Mouse (Mus musculus) gastrocnemius, postnatal 25 days (tissue): ENCODE measurements around the gene Ubl5. TPM values are rescaled to one million over a fixed set of nuclear protein-coding genes. Genes with fewer than 3 reads are reported as not detected.
"Not testable (repeated sequence)": the region's sequence is repeated elsewhere in the genome, so short reads cannot be mapped to it uniquely, and the experiment has no call there.

Experiments
- DNase-seq: peaks from one replicate; pipeline ENCODE4 v3.0.0; 2022
- long read RNA-seq, 2 experiments: library from polyadenylated mRNA; stranded (forward); transcript quantifications; one replicate each; pipeline ENCODE4 v2.0.0; 2021
- total RNA-seq, 2 experiments: library from RNA; stranded (reverse); gene quantifications; 1 replicate in 1 of 2; 2 replicates in 1 of 2; pipeline ENCODE4 v1.2.3; 2021

The Ubl5 gene
- total RNA-seq, result 100 to 1,000 TPM; 168 to 183 TPM
- long read RNA-seq, experiment 1, transcript Ubl5-211 (5 exons, 505 nt), result minor isoform, 5 of 295 reads
- long read RNA-seq, experiment 1, transcript Ubl5-201 (5 exons, 2,114 nt), result major isoform, 271 of 295 reads
- long read RNA-seq, experiment 1, partial matches to known transcripts, result 5 of 295 reads
- long read RNA-seq, experiment 1, other reads (novel, unspliced or antisense), result 7 of 295 reads
- long read RNA-seq, experiment 2, transcript Ubl5-201 (5 exons, 2,114 nt), result major isoform, 197 of 212 reads
- long read RNA-seq, experiment 2, partial matches to known transcripts, result 4 of 212 reads
- long read RNA-seq, experiment 2, other reads (novel, unspliced or antisense), result 5 of 212 reads

DNA sequence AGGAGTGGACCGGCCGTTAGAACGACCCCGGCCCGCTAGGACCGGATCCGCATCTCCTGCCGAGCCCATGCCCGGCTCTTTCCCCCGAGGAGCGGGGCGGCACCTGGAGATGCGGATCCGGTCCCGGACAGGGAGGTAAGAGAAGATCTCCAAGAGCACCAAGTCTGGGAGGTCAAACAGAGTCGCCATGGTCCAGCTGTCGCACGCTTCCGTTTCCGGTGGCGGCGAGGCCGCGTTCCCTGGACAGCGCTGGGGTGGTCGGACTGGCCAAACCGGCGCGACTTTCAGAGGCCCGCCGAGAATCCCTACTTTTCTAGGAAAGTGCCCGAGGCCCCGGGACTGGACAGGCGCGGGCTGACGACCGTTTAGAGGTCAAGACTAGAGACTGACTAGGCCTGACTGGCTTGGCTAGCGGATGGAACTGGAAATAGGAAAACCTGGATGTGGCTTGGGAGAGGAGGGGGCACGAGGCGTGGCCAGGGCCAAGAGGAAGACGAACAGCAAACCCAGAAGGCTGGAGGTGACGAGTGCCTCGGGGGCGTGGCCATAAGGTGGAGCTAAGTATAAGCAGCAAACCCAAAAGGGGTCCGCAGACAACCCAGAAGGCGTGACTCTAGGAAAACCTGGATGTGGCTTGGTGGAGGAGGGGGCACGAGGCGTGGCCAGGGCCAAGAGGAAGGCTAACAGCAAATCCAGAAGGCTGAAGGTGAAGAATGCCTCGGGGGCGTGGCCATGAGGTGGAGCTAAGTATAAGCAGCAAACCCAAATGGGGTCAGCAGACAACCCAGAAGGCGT lies at the start of gene Ubl5:
Ubl5 (plus strand) TSS at position 778 of the 795 bp plus-strand sequence.
- peak; percentile 78 for DNase-seq

DNA sequence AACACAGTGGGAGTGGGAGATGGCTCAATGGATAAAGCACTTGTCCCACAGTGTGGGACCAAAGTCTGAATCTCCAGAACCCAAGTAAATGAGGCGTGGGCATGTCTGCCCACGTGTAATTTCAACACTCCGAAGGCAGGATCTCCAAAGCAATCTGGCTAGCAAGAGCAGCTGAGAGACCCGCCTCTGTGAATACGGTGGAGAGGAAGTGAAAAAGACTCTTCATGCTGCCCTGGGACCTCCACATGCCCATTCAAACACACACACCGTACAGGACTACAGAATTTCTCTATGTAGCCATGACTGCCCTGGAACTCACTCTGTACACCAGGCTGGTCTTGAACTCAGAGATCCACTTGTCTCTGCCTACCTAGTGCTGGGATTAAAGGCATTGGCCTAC lies 41.4 kb upstream of the Ubl5 start:
- no peak for DNase-seq

DNA sequence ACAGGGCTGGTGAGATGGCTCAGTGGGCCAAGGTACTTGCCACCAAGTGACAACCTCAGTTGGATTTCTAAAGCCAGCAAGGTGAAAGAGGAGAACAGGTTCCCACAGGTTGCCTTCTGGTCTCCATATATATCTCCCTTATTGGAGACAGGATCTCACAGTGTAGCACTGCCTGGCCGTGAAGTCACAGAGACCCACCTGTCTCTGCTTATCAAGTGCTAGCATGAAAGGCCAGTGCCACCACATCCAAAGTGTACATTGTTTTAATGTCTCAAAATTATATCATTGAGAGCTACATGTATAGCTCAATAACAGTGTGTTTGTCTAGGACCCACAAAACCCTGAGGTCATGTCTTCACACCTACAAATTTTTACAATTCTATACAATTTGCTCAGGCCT lies 36.4 kb upstream of the Ubl5 start:
- DNase-seq, result no peak

DNA sequence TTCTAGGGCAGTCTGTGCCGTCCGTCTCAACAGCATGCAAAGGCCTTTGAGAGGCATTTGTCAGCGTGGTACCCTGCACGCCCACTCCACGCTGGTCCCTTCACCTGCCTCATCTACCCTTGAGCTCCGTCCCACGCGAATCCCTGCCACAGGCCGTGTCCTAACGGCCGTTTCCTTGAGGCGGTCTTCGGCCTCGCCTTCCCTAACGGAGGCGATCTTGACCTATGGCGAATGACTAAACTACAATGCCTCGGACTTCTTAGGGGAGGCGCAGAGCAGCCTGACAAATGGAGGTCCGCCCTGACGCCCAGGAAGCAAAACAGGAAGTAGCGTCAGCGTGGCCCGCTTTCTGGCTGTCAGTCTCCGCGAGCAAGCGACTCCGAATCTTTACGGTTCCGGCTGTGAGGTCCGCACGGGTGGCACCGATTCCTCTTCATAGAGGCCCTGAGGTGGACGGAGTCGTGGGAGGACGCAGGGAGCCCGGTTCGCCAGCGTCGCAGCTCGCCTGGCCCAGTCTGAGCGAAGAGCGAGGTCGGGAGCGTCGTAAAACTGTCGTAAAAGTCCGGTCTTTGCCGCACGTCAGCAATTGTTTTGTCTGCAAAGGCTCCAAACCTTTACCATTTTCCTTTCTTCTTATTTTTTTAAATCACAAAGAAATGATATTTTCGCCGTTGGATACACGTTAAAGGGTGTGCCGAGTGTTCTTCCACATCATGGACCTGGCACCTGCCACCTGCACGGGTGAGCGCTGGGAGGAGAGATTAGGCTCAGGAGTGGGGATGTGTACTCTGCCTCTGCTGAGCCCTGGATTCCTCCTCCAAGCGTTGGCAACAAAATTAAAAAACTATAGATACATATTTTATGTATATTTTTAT lies 35.3 kb upstream of the Ubl5 start:
- DNase-seq, result peak; percentile 88

DNA sequence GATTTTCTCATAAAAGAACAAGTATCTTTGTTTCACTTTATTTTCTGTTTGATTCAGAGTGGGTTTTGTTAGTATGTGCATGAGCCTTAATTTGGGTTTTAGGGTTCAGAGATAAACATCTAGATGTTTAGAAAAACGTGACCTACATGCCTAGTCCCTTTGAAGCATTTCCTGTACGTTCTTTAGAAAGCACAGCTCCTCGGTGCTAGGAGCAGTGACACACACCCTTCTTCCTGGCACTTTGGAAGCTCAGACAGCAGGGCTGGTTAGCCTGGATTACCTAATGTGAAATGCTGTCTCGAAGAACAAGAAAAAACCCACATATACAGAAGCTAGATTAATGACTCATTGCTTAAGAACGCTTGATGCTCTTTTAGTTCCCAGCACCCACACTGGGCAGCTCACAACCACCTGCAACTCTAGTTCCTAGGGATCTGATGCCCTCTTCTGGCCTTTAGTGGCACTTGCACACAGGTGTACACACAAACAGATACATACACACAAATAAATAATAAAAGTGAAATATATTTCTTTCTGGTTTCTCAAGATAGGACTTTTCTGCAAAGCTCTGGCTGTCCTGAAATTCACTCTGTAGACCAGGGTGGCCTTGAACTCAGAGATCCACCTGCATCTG lies 32.7 kb upstream of the Ubl5 start:
- no peak for DNase-seq

DNA sequence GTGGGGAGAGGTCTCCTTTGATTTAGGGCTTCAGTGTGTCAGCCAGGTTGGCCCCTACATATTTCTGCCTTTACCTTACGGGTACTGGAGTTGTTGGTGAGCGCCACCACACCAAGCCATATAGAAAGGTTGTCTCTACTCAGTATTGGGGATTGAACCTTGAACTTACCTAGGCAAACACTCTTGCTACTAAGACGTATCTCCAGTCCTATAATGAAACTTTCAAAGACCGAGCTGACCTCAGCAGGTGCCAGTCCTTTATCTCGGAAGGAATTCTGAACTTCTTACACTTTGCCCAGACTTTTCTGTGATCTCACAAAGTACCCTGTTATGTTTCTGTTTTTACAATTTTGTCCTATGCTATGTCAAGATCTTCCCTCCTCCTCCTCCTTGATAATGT lies 30.7 kb upstream of the Ubl5 start:
- DNase-seq, result no peak

DNA sequence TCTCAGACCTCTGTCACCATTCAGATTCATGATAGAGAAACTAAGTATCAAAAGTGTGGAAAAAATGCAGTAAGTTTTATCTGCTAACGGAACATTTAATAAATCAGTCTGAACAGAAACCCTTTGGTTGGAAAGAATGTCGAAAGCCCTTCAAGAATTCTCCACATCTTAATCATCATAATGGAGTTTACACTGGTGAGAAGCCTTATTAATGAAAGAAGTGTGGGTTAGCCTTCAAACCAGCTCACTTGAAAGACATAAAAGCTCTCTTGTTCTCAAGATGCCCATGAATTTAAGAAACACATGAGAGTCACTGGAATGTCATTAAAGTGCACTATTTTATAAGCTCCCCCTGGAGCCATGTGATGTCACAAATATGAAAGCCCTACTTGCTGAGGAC lies 26.0 kb upstream of the Ubl5 start:
- no peak for DNase-seq

DNA sequence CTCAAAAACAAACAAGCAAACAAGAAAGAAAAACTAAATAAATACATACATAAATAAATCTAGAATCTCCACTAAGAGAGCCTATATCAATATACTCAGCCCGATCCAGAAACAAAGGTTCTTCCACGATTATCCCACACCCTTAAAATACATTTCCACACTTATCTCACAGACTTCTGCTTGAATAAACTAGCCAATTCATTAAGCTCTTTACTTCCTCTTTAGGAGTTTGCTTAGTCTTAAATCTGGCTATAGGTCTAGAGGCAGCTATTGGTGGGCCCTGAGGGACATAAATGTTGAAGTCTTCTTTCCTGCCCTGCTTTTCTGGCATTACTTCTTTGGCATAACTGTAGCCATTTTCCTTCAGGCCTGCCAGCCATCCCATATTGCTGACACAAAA lies 11.3 kb upstream of the Ubl5 start:
- DNase-seq, result no peak

DNA sequence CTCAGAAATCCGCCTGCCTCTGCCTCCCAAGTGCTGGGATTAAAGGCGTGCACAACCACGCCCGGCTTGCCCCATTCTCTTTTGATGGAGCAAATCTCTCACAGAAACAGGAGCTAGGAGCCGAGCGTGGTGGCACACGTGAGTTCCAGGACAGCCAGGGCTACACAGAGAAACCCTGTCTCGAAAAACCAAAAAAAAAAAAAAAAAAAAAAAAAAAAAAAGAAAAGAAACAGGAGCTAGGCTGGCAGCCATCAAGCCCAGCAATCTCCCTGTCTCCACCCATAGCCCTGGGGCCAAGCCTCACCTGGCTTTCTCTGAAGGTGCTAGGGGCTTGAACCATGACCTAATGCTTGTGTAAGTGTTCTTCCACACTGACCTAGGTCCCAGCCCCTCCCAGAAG lies 7.0 kb upstream of the Ubl5 start:
- DNase-seq, result not testable (repeated sequence)

DNA sequence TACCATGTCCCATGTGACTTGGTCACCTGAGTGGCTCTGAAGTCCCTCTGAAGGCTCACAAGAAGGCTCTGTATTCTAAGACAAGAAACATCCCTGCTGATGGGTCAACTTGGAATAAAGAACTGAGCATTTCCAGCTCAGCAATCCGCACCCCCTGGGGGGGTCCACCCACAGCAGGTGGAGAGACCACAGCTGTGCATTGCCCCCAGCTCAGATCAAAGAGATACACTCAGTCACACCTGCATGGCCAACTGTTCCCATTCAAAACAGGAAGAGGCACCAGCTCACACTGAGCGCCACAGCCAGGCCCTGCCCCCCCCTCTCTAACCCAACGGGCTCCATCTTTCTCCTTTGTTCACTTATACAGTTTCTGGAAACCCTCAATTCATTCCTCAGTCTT lies 6.4 kb upstream of the Ubl5 start:
- DNase-seq, result peak; percentile 35

DNA sequence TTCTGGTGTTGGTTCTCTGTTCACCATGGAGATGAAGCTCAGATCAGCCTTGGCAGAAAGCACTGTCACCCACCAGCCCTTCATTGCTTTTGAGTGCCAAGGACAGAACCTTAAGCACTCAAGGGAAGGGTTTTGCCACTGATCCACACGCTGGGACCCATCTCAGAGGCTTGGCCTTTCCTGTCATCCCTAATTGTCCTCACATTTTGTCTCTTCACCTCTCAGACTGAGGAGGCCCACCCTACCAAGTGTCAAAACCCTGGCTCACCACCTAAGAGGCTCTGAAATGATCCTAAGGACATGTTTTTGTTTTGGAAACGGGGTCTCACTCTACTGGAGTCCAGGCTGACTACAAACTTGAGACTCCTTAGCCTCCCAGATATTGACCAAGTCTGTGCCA lies 5.9 kb upstream of the Ubl5 start:
- DNase-seq, result no peak

DNA sequence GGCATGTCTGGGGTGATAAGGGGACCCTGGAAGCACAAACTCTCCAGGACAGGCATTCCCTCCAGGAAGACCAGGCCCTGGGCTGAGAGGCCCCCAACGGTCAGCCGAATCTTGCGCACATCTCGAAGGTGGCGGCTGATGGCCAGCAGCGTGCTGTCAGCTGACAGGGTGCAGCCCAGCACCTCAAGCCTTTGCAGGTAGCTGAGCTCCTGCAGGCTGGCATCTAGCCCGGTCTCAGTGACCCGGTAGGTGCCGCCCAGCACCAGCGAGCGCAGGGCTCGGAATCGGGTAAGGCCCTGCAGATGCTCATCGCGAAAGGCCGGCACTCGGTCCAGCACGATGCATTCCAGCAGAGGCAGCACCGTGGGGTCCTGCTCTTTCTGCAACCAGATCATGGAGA lies 4.1 kb upstream of the Ubl5 start:
- no peak for DNase-seq

DNA sequence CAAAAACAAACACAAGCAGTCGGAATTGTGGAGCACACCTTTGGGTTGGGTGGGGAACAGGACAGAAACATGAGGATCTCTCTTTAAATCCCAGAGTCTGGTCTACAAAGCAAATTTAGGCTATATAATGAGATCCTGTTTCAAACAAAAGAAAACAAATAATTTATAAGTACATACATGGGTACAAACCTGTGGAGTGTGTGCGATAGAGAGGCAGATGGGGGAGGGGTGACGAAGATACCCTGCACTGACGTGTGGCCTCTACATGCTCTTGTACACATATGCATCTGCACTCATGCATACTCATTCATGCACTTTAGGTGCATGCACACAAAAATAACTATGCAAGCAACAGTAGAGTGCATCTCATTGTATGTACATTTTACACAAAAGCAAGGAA lies 3.2 kb upstream of the Ubl5 start:
- DNase-seq, result no peak

DNA sequence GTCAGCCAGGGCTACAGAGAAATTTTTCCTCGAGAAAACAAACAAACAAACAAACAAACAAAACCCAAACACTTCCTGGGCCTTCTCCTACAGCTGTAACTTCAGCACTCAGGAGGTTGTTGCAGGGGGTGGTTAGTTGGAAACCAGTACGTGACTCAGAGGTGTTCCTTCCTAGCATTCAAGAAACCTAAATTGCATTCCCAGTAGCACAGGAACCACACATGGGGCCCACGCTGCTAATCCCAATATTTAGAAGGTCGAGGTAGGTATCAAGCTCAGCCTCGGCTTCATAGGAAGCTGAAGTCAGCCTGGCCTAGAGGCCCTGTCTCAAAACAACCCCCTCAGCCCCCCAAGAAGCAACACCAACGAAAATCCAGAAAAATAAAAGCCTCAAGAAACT lies 1.2 kb upstream of the Ubl5 start:
- no peak for DNase-seq

DNA sequence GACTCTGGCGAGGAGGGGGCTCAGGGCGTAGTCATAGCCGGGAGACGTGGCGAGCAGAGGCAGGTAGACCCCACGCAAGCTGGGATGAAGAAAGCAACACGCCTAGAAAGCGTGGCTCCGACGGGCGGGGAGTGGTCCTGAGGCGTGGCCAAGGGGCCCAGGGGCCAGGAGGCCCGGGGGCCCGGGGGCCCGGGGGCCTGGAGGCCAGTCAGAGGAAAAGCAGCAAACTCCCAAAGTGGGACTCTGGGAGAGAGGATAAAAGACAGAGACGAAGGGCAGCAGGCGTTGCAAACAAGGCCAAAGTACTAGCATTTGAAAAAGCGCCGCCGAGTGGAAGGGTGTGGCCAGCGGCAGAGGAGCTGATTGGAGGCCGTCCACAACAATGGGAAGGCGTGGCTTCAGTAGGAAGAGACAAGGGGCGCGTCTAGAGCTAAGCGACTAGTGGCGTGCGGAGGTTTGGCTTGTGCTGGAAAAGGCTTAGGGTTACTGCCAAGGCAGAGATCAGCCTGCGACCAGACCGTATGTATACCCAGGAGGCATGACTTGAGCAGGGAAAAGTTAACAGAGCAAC lies 303 bp downstream of the Ubl5 start:
- peak; percentile 79 for DNase-seq

DNA sequence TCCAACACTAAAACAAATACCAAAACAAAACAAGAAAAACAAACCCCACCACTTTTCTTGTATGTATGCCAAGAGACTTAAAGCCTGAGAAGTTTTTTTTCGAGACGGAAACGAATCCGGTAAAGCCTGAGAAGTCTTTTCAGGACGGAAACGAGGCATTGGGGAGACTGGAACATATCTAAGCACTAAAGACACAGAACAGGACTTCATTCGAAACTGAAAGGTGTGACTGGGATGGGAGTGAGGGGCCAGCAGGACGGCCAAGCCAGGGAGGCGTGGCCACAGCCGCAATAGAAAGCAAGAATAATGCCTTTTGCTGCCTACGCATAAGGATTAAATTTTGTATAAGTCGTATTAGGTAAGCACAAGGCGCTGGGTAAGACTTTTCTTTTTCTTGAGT lies 1.1 kb downstream of the Ubl5 start:
- DNase-seq, result no peak

DNA sequence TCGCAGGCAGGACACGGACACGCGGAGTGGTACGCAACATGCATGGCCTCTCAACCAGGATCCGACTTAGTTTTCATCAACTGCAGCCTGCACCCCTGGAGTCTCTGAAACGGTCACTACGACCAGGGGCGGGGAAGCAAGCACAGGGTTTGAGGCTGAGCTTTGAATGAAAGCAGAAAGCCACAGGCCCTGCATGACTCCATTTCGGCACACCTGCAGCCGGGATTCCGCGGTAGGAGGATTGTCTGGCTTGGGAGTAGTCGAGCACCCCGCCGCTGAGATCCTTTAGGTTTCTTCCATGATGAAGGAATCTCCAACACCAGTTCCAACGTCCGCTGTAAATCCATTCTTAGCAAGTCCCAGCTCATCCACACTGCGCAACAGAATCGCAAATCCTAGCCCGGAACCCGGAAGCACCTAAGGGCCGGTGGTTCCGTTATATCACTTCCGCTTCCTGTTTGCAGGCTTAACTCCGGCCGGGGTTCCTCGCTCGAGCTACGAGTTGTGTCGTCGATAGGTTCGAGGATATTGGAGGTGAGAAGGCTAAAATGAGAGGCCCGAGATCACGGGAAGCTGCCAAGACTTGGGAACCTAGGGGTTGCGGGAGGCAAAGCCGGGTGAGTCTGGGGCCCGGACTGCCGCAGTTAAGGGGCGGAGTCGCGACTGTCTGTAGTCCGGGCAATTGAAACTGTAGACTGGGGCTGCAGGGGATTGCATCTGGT lies 1.8 kb downstream of the Ubl5 start, which contains the start of gene Fbxl12:
Fbxl12 (minus strand) TSS at position 408 of the 722 bp plus-strand sequence.
- DNase-seq, result peak; percentile 60

DNA sequence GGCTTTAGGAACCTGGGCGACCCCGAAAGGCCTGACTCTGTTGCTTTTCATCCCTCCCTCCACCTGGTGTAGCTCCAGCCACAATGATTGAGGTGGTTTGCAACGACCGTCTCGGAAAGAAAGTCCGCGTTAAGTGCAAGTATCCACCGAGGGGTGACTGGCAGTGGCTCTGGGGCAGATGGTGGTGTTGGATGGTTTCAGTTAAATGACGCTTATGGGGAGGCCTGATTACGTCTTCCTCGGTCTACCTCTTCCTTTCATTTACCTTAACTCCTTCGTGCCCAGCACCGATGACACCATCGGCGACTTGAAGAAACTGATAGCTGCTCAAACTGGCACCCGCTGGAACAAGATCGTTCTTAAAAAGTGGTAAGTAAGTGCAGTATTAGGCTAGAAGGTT lies 2.4 kb downstream of the Ubl5 start:
- DNase-seq, result no peak

DNA sequence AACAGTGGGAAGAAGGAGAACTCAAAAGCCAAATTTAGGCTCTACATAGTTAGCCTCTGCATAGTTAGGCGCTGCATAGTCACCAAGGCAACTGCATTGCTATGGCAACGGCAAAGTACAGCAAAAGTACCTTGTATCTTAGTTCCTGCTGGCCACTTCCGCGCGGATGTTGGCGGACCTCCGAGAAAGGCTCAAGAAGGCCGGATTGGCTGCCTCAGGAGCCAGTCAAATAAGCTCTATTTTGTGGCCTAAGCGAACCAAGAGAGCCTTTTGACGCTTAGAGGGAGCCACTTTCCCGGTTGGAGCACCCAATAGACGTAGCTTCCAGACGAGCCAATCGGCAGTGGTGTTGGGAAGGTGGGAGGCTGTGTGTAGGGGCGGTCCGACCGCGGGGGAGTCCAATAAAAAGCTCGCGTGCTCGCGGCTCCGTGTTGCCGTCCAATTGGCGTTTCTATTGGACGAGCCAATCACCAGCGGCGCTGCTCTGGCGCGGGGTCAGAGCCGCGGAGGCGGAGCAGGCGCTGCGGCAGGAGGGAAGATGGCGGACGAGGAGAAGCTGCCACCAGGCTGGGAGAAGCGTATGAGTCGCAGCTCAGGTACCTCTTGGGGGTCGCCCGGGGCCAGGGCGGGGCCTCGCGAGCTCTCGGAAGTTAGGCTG lies 9.1 kb downstream of the Ubl5 start, which contains the start of gene Pin1:
Pin1 (plus strand) TSS at position 494 of the 658 bp plus-strand sequence.
- DNase-seq, result peak; percentile 99

DNA sequence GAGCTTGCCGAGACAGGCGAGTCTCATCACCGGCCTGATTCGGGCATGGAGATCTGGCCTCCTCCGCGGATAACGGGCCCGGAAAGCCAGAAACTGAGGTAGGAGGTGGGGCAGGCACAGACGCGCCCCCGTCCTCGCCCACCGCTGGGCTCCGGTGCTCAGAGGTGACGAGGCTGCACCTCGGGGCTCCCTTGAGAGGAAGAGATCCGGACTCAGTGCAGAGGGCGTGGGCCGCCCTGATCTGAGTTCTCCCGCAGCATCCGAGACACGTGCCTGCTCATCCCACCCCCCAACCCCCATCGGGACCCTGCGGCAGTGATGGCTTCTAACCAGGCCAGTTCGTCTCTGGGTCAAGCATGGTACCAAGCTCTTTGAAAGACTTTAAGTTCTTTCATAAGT lies 9.6 kb downstream of the Ubl5 start:
- DNase-seq, result no peak
